Mouse (Mus musculus): ENCODE results near the gene Plpp1. TPM values are rescaled to one million over a fixed set of nuclear protein-coding genes. Genes with fewer than 3 reads are reported as not detected.

Plpp1 gene
- polyA plus RNA-seq (2014; fragmentation: Illumina TruSeq; extraction: RNeasy Lipid Tissue Mini Kit (QIAGEN cat#74804); ENCODE audit: low read depth, low replicate concordance): 25.9 TPM

GRCm38 (mm10) chr13:112800597-112801380 is at the start of gene Plpp1:
Gene Plpp1, plus strand, starts transcription at chr13:112800792.

Other genes starting within 250 kb of the Plpp1 start
- not detected for gene Il31ra, start 206.4 kb upstream of the Plpp1 start, polyA plus RNA-seq (2014; fragmentation: Illumina TruSeq; extraction: RNeasy Lipid Tissue Mini Kit (QIAGEN cat#74804); ENCODE audit: low read depth, low replicate concordance)
- not detected for gene Ddx4, start 148.3 kb upstream of the Plpp1 start, polyA plus RNA-seq (2014; fragmentation: Illumina TruSeq; extraction: RNeasy Lipid Tissue Mini Kit (QIAGEN cat#74804); ENCODE audit: low read depth, low replicate concordance)
- gene Slc38a9, start 140.0 kb upstream of the Plpp1 start, polyA plus RNA-seq (2014; fragmentation: Illumina TruSeq; extraction: RNeasy Lipid Tissue Mini Kit (QIAGEN cat#74804); ENCODE audit: low read depth, low replicate concordance): 5.5 TPM
- gene Mtrex, start 126.6 kb downstream of the Plpp1 start, polyA plus RNA-seq (2014; fragmentation: Illumina TruSeq; extraction: RNeasy Lipid Tissue Mini Kit (QIAGEN cat#74804); ENCODE audit: low read depth, low replicate concordance): 27.4 TPM
- 9.5 TPM for gene Dhx29, start 126.7 kb downstream of the Plpp1 start, polyA plus RNA-seq (2014; fragmentation: Illumina TruSeq; extraction: RNeasy Lipid Tissue Mini Kit (QIAGEN cat#74804); ENCODE audit: low read depth, low replicate concordance)
- gene Ccno, start 187.0 kb downstream of the Plpp1 start, polyA plus RNA-seq (2014; fragmentation: Illumina TruSeq; extraction: RNeasy Lipid Tissue Mini Kit (QIAGEN cat#74804); ENCODE audit: low read depth, low replicate concordance): not detected
- not detected for gene Mcidas, start 193.1 kb downstream of the Plpp1 start, polyA plus RNA-seq (2014; fragmentation: Illumina TruSeq; extraction: RNeasy Lipid Tissue Mini Kit (QIAGEN cat#74804); ENCODE audit: low read depth, low replicate concordance)
- not detected for gene Cdc20b, start 234.3 kb downstream of the Plpp1 start, polyA plus RNA-seq (2014; fragmentation: Illumina TruSeq; extraction: RNeasy Lipid Tissue Mini Kit (QIAGEN cat#74804); ENCODE audit: low read depth, low replicate concordance)
- 4.2 TPM for gene Gpx8, start 245.6 kb downstream of the Plpp1 start, polyA plus RNA-seq (2014; fragmentation: Illumina TruSeq; extraction: RNeasy Lipid Tissue Mini Kit (QIAGEN cat#74804); ENCODE audit: low read depth, low replicate concordance)

All from liver, adult 10 weeks (tissue).